Mouse (Mus musculus): ENCODE results near the gene 4930412O13Rik.
A peak's percentile ranks its signal among the peaks of the same experiment; 100 is the strongest.

Gene 4930412O13Rik

GRCm38 (mm10) chr2:9897846-9898245, 16.8 kb downstream of the 4930412O13Rik start:
- no peak for DNase-seq (ENCODE audit: low spot score)

DNA sequence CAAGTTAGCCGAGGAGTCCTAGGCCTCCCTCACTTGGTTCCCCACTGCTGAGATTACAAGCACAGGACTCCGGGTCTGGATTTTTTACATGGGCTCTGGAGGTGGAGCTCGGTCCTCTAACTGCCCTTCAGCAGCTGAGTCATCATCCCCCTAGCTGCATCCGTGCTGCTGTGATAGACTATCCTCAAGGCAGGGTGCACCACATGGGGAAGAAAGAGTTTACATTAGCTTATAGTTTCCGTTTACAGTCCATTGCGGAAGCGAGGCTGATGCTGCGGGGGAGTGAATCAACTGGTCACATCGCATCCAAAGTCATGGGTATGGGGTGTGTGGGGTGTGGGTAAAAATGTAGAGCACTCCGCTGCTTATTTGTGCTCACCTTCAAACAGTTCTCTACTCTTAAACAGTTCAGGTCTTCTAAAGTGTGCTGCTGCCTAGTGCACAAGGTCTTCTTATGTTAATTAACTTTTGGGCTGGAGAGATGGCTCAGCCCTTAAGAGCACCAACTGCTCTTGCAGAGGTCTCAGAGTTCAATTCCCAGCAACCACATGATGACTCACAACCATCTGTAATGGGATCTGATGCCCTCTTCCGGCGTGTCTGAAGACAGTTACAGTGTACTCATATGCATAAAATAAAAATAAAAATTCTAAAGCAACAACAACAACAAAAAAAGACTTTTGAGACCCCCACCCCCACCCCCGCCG, 23.0 kb downstream of the 4930412O13Rik start:
- no peak for DNase-seq (ENCODE audit: low spot score)

GRCm38 (mm10) chr2:9905995-9906394, 24.9 kb downstream of the 4930412O13Rik start:
- no peak for DNase-seq (ENCODE audit: low spot score)

- DNase-seq (ENCODE audit: low spot score), result no peak
Observed at GRCm38 (mm10) chr2:9917602-9918001, 36.5 kb downstream of the 4930412O13Rik start.

GRCm38 (mm10) chr2:9918691-9919471, 37.8 kb downstream of the 4930412O13Rik start:
- peak; percentile 75 for DNase-seq (ENCODE audit: low spot score)

- DNase-seq (ENCODE audit: low spot score), result no peak
Observed at GRCm38 (mm10) chr2:9926194-9926904, 45.3 kb downstream of the 4930412O13Rik start.

- DNase-seq (ENCODE audit: low spot score), result no peak
Observed at GRCm38 (mm10) chr2:9926905-9927283, 45.8 kb downstream of the 4930412O13Rik start.
